Mouse (Mus musculus): ENCODE data around the gene Pira2. TPM values are rescaled to one million over a fixed set of nuclear protein-coding genes. Genes with fewer than 3 reads are reported as not detected.

Gene Pira2
- total RNA-seq (2023) = 1 to 10 TPM in 1 of 2 experiments, under 1 TPM in 1; 0.47 to 1.3 TPM

DNA sequence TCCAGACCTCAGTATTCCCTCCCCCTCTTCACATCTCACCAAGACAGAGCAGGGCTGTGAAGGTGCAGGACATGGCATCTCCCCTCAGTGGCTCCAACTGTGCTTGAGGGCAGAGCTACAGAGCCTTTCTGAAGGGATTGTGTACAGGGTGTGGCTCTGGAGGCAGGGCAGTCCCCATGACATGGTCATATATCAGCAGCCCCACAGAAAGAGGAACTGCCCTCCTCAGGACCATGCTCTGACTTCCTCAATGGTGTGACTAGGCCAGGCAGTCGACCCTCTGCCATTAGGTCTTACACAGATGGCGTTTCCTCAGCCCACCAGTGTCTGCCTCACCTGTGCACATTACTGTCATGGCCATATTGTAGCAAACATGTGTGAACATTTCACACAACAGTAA, at the start of gene Pira2:
Gene Pira2, minus strand, starts transcription at position 101 of the 400 bp plus-strand sequence.

DNA sequence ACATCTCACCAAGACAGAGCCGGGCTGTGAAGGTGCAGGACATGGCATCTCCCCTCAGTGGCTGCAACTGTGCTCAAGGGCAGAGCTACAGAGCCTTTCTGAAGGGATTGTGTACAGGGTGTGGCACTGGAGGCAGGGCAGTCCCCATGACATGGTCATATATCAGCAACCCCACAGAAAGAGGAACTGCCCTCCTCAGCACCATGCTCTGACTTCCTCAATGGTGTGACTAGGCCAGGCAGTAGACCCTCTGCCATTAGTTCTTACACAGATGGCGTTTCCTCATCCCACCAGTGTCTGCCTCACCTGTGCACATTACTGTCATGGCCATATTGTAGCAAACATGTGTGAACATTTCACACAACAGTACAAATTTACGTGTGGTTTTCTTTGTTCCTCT, 19.3 kb downstream of the Pira2 start, which contains the start of gene Gm15448:
Gene Gm15448, minus strand, starts transcription at position 89 of the 400 bp plus-strand sequence.

Other genes starting within 250 kb of the Pira2 start
- not detected for gene Oscar, start 228.9 kb downstream of the Pira2 start, total RNA-seq (2023)
- gene Ndufa3, start 227.7 kb downstream of the Pira2 start, total RNA-seq (2023) = 100 to 1,000 TPM; 346 to 367 TPM
- 10 to 100 TPM; 18.8 to 22.4 TPM for gene Tfpt, start 215.1 kb downstream of the Pira2 start, total RNA-seq (2023)
- 10 to 100 TPM; 64.3 to 67.5 TPM for gene Prpf31, start 215.1 kb downstream of the Pira2 start, total RNA-seq (2023)
- gene Cnot3, start 199.8 kb downstream of the Pira2 start, total RNA-seq (2023) = 100 to 1,000 TPM; 114 to 141 TPM
- 10 to 100 TPM; 14.1 to 14.5 TPM for gene Leng1, start 179.2 kb downstream of the Pira2 start, total RNA-seq (2023)
- 10 to 100 TPM; 10.7 to 11.3 TPM for gene Tmc4, start 167.5 kb downstream of the Pira2 start, total RNA-seq (2023)
- 10 to 100 TPM; 24.6 to 26.1 TPM for gene Tsen34, start 152.2 kb downstream of the Pira2 start, total RNA-seq (2023)
- 10 to 100 TPM; 58.2 to 69.3 TPM for gene Mboat7, start 151.5 kb downstream of the Pira2 start, total RNA-seq (2023)
- gene Rps9, start 141.1 kb downstream of the Pira2 start, total RNA-seq (2023) = 1,000 to 10,000 TPM; 2,583 to 2,648 TPM
- gene Pirb, start 124.7 kb downstream of the Pira2 start, total RNA-seq (2023) = under 1 TPM; 0.68 to 0.93 TPM
- gene Gm15448, start 19.4 kb downstream of the Pira2 start, total RNA-seq (2023) = under 1 TPM; 0.44 to 0.50 TPM
- gene Gm14548, start 53.1 kb upstream of the Pira2 start, total RNA-seq (2023) = under 1 TPM in 1 of 2 experiments, not detected in 1; 0.58 TPM
- gene Lilra6, start 70.5 kb upstream of the Pira2 start, total RNA-seq (2023) = 1 to 10 TPM in 1 of 2 experiments, not detected in 1; 1.1 TPM
- gene Lair1, start 218.2 kb upstream of the Pira2 start, total RNA-seq (2023) = 10 to 100 TPM; 12.2 to 19.3 TPM

Data from T-cell, adult 66 days (primary cell).